Mouse (Mus musculus): ENCODE results near the gene Prodh2.
"Not testable (repeated sequence)": the region's sequence is repeated elsewhere in the genome, so short reads cannot be mapped to it uniquely, and the experiment has no call there.

Prodh2 gene

GRCm38 (mm10) chr7:30493401-30493931, at the start of gene Prodh2:
Gene Prodh2 (plus strand): TSS chr7:30493622.
- ATAC-seq (ENCODE audit: insufficient number of reproducible peaks, low FRiP score, low TSS enrichment): no peak

GRCm38 (mm10) chr7:30443696-30444095, 49.7 kb upstream of the Prodh2 start:
- no peak for ATAC-seq (ENCODE audit: insufficient number of reproducible peaks, low FRiP score, low TSS enrichment)

DNA sequence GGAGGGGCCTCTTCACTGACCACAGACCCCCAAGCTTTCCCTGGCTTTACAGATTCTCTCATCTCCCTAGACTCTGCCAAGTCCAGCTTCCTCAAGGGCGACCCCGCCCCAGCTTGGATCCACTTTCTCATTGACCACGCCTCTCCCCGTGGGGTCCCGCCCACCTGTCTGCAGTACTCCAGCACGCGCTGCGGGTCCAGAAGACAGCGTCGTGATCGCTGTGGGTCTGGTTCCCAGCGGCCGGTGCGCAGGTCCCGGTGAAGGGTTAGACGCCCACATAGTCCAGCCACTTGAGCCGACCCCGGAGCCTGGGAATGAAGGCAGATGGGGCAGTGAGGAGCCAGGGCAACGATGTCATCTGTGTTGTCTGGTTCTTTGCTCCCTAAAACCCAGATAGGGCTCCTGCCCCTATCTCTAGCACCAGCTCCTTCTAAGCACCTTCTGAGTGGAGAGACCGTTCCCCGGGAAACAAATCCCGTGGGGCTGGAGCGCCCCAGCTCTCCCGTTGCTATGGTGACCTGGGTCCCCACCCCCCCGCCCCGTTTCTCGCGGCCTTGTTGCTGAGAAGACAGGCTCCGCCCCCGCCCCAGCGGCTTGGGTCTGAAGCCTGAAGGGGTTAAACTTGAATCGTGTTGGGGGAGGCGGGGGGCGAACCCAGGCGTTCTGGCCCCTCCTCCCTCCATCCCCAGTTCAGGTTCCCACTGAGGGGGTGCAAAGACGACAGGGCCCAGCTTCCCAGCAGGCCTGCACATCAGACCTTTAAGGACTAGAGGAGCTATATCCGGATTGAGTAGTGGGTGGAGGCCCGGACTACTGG, 49.1 kb upstream of the Prodh2 start:
- ATAC-seq (ENCODE audit: insufficient number of reproducible peaks, low FRiP score, low TSS enrichment): no peak

GRCm38 (mm10) chr7:30444971-30445751, 48.3 kb upstream of the Prodh2 start, which contains the start of gene Aplp1:
Gene Aplp1 (minus strand): TSS chr7:30445535.
- ATAC-seq (ENCODE audit: insufficient number of reproducible peaks, low FRiP score, low TSS enrichment): peak; percentile 37; the same call in 1 of the 2 replicates

DNA sequence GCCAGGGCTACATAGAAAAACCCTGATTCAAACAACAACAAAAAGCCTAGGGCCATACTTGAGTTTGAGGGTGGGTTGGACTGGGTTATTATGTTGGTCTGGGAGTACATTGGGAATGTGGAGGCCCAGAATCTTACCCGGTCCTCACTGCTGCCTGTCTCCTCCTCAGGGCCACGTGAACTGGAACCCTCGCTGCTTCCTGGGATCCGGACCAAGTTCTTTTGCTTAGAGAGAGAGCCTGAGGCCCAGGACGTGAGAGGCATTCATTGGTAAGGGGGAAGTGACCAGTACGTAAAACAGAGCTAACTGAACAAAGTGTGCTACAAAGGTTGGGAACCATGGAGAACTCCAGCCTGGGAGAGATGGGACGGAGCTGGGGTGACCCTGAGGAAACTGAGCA, 43.2 kb upstream of the Prodh2 start:
- no peak for ATAC-seq (ENCODE audit: insufficient number of reproducible peaks, low FRiP score, low TSS enrichment)

DNA sequence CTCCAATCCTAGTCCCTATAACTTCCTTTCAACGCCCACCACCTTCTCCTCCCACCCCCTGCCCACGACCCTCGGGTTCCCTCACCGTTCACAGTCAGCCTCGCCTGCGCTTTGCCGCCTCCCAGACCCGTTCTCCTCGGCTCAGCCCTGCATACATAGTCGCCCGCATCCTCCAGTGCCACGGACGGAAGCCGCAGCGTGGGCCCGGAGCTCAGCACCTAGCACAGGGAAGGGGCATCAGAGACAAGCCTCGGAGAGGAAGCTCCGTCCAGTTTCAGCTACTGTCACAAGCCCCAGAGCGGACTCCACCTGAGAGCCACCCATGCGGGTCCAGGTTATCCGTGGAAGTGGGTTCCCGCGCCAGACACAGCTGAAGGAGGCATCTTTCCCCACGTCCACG, 40.1 kb upstream of the Prodh2 start:
- ATAC-seq (ENCODE audit: insufficient number of reproducible peaks, low FRiP score, low TSS enrichment): no peak

DNA sequence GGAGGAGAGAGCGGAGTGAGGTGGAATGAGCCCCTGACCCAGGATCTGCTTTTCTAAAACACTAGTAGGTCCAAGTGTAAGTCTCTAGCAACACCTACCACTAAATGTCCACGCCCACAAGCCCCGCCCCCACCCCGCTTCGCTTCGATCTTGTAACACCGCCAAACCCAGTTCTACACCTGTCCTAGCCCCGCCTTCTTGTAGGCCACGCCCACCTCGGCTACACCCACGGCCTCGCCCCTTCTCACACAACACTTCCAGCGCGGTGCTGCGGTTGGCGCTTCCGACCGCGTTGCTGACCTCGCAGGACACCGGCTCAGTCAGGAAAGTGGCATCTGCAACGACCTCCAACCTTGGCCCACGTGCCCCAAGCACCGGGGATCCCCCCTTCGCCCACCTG, 39.7 kb upstream of the Prodh2 start:
- ATAC-seq (ENCODE audit: insufficient number of reproducible peaks, low FRiP score, low TSS enrichment): no peak

GRCm38 (mm10) chr7:30454259-30454658, 39.2 kb upstream of the Prodh2 start:
- no peak for ATAC-seq (ENCODE audit: insufficient number of reproducible peaks, low FRiP score, low TSS enrichment)

- no peak for ATAC-seq (ENCODE audit: insufficient number of reproducible peaks, low FRiP score, low TSS enrichment)
Observed at GRCm38 (mm10) chr7:30456487-30456886, 36.9 kb upstream of the Prodh2 start.

- no peak for ATAC-seq (ENCODE audit: insufficient number of reproducible peaks, low FRiP score, low TSS enrichment)
Observed at GRCm38 (mm10) chr7:30456911-30457628, 36.4 kb upstream of the Prodh2 start.

DNA sequence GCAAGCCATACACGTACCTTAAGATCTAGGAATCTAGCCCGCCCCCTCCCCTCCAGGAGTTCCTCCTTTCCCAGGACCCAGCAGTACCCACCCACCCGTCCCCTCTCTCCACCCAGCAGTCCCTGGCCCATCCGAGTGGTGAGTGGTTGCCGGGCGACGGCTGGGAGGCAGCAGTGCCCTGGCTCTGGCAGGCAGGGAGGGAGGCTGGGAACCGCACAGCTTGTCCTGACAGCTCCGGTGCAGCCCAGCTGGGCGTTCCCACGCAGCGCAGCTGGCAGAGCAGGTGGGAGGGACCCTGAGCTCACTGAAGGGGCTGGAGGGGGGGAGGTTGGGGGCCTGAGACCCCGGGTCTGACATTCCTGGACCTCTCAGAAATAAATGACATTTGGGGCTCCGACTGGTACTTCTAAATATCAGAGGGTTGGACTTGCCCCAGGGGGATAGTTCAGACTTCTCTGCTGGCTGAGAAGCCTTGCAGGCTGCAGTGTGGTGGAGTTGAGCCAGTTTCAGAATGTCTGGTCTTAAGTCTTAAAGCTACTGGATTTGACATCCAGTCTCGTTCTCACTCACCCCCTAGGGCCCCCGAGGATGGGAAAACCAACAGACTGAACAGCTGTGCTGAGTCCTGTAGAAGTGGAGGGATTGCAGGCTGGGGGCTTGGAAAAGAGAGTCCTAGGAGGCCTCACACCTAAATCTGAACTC, 35.6 kb upstream of the Prodh2 start, which contains the start of the genes Kirrel2 and Nphs1:
Gene Kirrel2 (minus strand): TSS at position 62 of the 702 bp plus-strand sequence.
Gene Nphs1 (plus strand): TSS at position 687 of the 702 bp plus-strand sequence.
- ATAC-seq (ENCODE audit: insufficient number of reproducible peaks, low FRiP score, low TSS enrichment): no peak

GRCm38 (mm10) chr7:30459484-30459883, 33.9 kb upstream of the Prodh2 start:
- ATAC-seq (ENCODE audit: insufficient number of reproducible peaks, low FRiP score, low TSS enrichment): no peak

DNA sequence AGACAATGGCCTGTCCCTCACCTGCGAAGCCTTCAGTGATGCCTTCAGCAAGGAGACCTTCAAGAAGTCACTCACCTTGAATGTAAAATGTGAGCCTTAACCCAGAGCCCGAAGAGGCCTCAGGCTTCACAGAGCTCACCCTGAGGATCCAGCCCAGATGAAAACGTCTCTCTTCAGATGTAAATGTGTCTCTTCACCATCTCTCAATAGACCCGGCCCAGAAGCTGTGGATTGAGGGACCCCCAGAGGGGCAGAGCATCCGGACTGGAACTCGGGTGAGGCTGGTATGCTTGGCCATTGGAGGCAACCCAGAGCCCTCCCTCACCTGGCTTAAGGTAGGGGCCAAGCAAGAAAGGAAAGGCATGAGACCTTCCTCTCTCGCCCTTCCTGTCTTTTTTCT, 29.9 kb upstream of the Prodh2 start:
- no peak for ATAC-seq (ENCODE audit: insufficient number of reproducible peaks, low FRiP score, low TSS enrichment)

DNA sequence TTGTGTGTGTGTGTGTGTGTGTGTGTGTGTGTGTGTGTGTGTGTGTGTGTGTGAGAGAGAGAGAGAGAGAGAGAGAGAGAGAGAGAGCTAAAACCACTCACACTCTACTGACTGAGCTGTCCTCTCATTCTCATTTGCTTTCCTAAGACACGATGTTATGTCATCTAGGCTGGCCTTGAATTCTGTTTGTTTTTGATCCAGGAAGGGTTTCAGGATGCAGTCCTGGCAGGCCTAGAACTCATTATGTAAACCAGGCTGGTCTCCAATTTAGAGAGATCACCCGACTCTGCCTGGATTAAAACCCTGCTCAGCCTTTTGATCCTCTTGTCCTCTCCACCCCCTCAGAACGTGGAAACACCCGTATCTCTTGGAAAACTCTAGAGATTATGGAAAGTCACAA, 29.4 kb upstream of the Prodh2 start:
- ATAC-seq (ENCODE audit: insufficient number of reproducible peaks, low FRiP score, low TSS enrichment): no peak

DNA sequence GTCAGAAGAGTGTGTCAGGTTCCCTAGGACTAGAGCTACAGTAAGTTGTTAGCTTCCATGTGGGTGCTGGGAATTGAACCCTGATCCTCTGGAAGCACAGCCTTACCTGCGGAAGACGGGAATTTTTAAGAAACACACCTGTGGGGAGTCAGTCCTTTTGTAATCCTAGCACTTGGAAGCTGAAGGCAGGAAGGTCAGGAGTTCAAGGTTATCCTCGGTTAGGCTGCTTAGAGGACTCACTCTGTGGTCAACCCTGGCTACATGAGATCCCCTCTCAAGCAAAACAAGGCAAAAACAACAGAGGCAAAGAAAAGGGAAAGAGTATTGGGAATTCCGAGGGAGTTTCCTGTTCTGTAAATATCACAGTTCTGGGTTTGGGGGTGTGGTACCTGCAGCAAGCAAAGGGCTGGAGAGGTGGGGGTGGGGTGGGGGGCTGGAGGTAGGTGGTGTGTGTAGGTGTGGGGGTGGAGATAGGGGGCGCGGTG, 28.6 kb upstream of the Prodh2 start:
- ATAC-seq (ENCODE audit: insufficient number of reproducible peaks, low FRiP score, low TSS enrichment): no peak

- ATAC-seq (ENCODE audit: insufficient number of reproducible peaks, low FRiP score, low TSS enrichment): no peak
Observed at GRCm38 (mm10) chr7:30472411-30472810, 21.0 kb upstream of the Prodh2 start.

- ATAC-seq (ENCODE audit: insufficient number of reproducible peaks, low FRiP score, low TSS enrichment): no peak
Observed at GRCm38 (mm10) chr7:30474999-30475398, 18.4 kb upstream of the Prodh2 start.

GRCm38 (mm10) chr7:30476136-30476535, 17.3 kb upstream of the Prodh2 start:
- not testable (repeated sequence) for ATAC-seq (ENCODE audit: insufficient number of reproducible peaks, low FRiP score, low TSS enrichment)
